Mouse (Mus musculus) thymus, postnatal 36 days (tissue): Measurements from ENCODE around the gene Prph.
A peak's percentile ranks its signal among the peaks of the same experiment; 100 is the strongest.

Experiments
- DNase-seq, 2 experiments: peaks; one replicate each; pipeline ENCODE4 v3.0.0; 2022; ENCODE audit warnings: mixed read lengths in 2 of 2

Gene Prph

GRCm38 (mm10) chr15:99055040-99055439 is at the start of gene Prph:
Gene Prph, plus strand, starts transcription at chr15:99055174.
- DNase-seq, result no peak

GRCm38 (mm10) chr15:99008801-99009241 is 46.2 kb upstream of the Prph start:
- DNase-seq, result peak; percentile 56 to 74

GRCm38 (mm10) chr15:99010896-99011295 is 44.1 kb upstream of the Prph start:
- DNase-seq, result no peak

GRCm38 (mm10) chr15:99011946-99012345 is 43.0 kb upstream of the Prph start:
- no peak for DNase-seq

- DNase-seq, result no peak
These were observed 40.4 kb upstream of the Prph start for GRCm38 (mm10) chr15:99014496-99015030.

- no peak for DNase-seq
These were observed 37.6 kb upstream of the Prph start for GRCm38 (mm10) chr15:99017355-99017761.

- DNase-seq, result no peak
These were observed 37.0 kb upstream of the Prph start for GRCm38 (mm10) chr15:99017986-99018385.

GRCm38 (mm10) chr15:99018630-99019029 is 36.3 kb upstream of the Prph start:
- DNase-seq, result no peak

- DNase-seq, result no peak
These were observed 35.5 kb upstream of the Prph start for GRCm38 (mm10) chr15:99019436-99019835.

GRCm38 (mm10) chr15:99020171-99020570 is 34.8 kb upstream of the Prph start:
- no peak for DNase-seq

GRCm38 (mm10) chr15:99021255-99021654 is 33.7 kb upstream of the Prph start:
- DNase-seq, result no peak

GRCm38 (mm10) chr15:99024668-99025314 is 30.2 kb upstream of the Prph start:
- peak; percentile 67 to 79 for DNase-seq

GRCm38 (mm10) chr15:99025414-99025813 is 29.6 kb upstream of the Prph start:
- no peak for DNase-seq

- DNase-seq, result peak; percentile 36 to 46
These were observed 28.7 kb upstream of the Prph start for GRCm38 (mm10) chr15:99026259-99026658.

- DNase-seq, result no peak
These were observed 27.9 kb upstream of the Prph start for GRCm38 (mm10) chr15:99027116-99027515.

- DNase-seq, result no peak
These were observed 26.0 kb upstream of the Prph start for GRCm38 (mm10) chr15:99028874-99029458.

- DNase-seq, result peak; percentile 87 to 89
These were observed 25.1 kb upstream of the Prph start, which contains the start of gene Tuba1c for GRCm38 (mm10) chr15:99029619-99030584. Gene Tuba1c, plus strand, starts transcription at chr15:99029891.

GRCm38 (mm10) chr15:99030585-99031387 is 24.2 kb upstream of the Prph start:
- peak in 1 of 2 experiments; percentile 33 for DNase-seq

- no peak for DNase-seq
These were observed 23.6 kb upstream of the Prph start for GRCm38 (mm10) chr15:99031388-99031675.

- DNase-seq, result no peak
These were observed 22.8 kb upstream of the Prph start for GRCm38 (mm10) chr15:99032041-99032725.

- DNase-seq, result no peak
These were observed 22.2 kb upstream of the Prph start for GRCm38 (mm10) chr15:99032726-99033250.
